Mouse (Mus musculus) stomach, postnatal 0 days (tissue): ENCODE measurements around the gene Zc3hav1l. TPM values are rescaled to one million over a fixed set of nuclear protein-coding genes. Genes with fewer than 3 reads are reported as not detected.

Experiments used
- ATAC-seq: fragments of 200-750 bp; cut with Nextera tagmentation; 2 replicates; pipeline ENCODE4 v1.8.0; 2017; ENCODE audit not compliant: low FRiP score, low TSS enrichment
- DNase-seq: peaks from one replicate; pipeline ENCODE4 v3.0.0-alpha.2; 2016; ENCODE audit warnings: low spot score
- H3K27ac ChIP-seq: fragments of 300-500 bp; sonication (generic); replicated peaks from 2 replicates; pipeline ENCODE4 v1.5.1; 2014; ENCODE audit warnings: mild to moderate bottlenecking, control low read depth
- H3K27me3 ChIP-seq: fragments of 300-500 bp; sonication (generic); 2 replicates; pipeline ENCODE4 v1.6.1; 2014; ENCODE audit warnings: low read length; ENCODE audit not compliant: control insufficient read depth, insufficient read depth
- H3K36me3 ChIP-seq: fragments of 300-500 bp; sonication (generic); 2 replicates; pipeline ENCODE4 v1.6.1; 2014; ENCODE audit warnings: low read length, mixed read lengths; ENCODE audit not compliant: control insufficient read depth, insufficient read depth
- H3K4me1 ChIP-seq: fragments of 300-500 bp; sonication (generic); replicated peaks from 2 replicates; pipeline ENCODE4 v1.6.1; 2014; ENCODE audit warnings: antibody characterized with exemption; ENCODE audit not compliant: control insufficient read depth, insufficient read depth
- H3K4me2 ChIP-seq: fragments of 300-500 bp; sonication (generic); replicated peaks from 2 replicates; pipeline ENCODE4 v1.6.1; 2014; ENCODE audit warnings: low read depth, mild to moderate bottlenecking, control low read depth, moderate library complexity
- H3K4me3 ChIP-seq: fragments of 300-500 bp; sonication (generic); 2 replicates; pipeline ENCODE4 v1.5.1; 2014; ENCODE audit warnings: low read depth, low read length, control low read depth
- H3K9ac ChIP-seq: fragments of 300-500 bp; sonication (generic); 2 replicates; pipeline ENCODE4 v1.6.1; 2014; ENCODE audit warnings: mild to moderate bottlenecking, low read length, control low read depth, mixed read lengths
- H3K9me3 ChIP-seq: fragments of 300-500 bp; sonication (generic); 2 replicates; pipeline ENCODE4 v1.6.1; 2016; ENCODE audit warnings: low read length; ENCODE audit not compliant: control insufficient read depth
- CTCF ChIP-seq: IDR thresholded peaks from 2 replicates; pipeline ENCODE4 v1.5.1; 2016; ENCODE audit warnings: antibody characterized with exemption, low read depth, mild to moderate bottlenecking, moderate library complexity
- EP300 ChIP-seq: optimal IDR thresholded peaks from 2 replicates; pipeline ENCODE3; 2016; ENCODE audit warnings: antibody characterized with exemption
- WGBS: fragments of 180-500 bp; shearing (Covaris S2); extraction: QIAGEN DNeasy Blood & Tissue Kit; methylation state at CpG from one replicate; pipeline ENCODE4 v1.1.7; 2014; 5-methylcytosine and 5-hydroxymethylcytosine counted together
- polyA plus RNA-seq: library from polyadenylated mRNA; unstranded; fragments of >200 nt; fragmentation: Nextera tagmentation; extraction: Ambion mirVana; gene quantifications from 2 replicates; pipeline ENCODE4 v1.2.1, GENCODE M21; 2015

The Zc3hav1l gene
- polyA plus RNA-seq, 1 experiment from 2014 or later, result 2.3 TPM

- Histone ChIP-seq H3K9me3 (no peaks in the 10 kb centered on the region), H3K36me3 (no peaks in the 10 kb centered on the region; the same call in 1 of the 2 replicates), H3K4me3 (no peak overlapping the region), H3K4me1 (0 out of 2 replicates have a peak, but pooled peaks cover 2% of the 10 kb centered on the region), H3K4me2 (no peak overlapping the region), H3K27me3 (no peaks in the 10 kb centered on the region), H3K9ac (no peak overlapping the region), H3K27ac (no peak overlapping the region)
- ATAC-seq (no peak), DNase-seq (no peak)
- 35% methylated on average over 11 of the region's 11 CpGs for WGBS
- TF ChIP-seq CTCF (no peak), EP300 (no peak)
Measured at GRCm38 (mm10) chr6:38341751-38342665, 42.9 kb upstream of the Zc3hav1l start.

DNA sequence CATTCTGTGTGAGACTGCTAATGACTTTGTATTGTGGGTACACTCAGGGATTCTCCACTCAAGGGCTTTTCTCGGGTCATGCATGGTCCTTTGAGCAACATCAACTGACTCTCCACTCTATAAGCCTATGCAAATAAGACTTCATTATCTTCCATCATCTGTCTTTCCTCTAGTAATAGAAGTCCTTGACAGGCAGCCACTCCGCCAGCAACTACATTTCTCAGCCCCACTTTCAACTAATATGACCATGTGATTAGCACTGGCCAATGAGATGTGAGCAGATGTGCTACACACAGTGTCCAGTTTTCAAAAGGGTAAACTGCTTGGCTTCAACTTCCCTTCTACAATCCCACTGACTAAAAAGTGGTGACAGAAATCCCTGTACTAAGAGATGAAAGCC, 40.0 kb upstream of the Zc3hav1l start:
- 58% methylated on average over 2 of the region's 2 CpGs for WGBS
- Histone ChIP-seq H3K4me2 (no peak overlapping the region), H3K9me3 (no peaks in the 10 kb centered on the region), H3K9ac (no peak overlapping the region), H3K4me3 (no peak overlapping the region), H3K4me1 (0 out of 2 replicates have a peak, but pooled peaks cover 2% of the 10 kb centered on the region), H3K36me3 (no peaks in the 10 kb centered on the region; the same call in 1 of the 2 replicates), H3K27me3 (no peaks in the 10 kb centered on the region), H3K27ac (no peak overlapping the region)
- DNase-seq, result no peak
- TF ChIP-seq EP300 (no peak), CTCF (no peak)
- ATAC-seq, result no peak

DNA sequence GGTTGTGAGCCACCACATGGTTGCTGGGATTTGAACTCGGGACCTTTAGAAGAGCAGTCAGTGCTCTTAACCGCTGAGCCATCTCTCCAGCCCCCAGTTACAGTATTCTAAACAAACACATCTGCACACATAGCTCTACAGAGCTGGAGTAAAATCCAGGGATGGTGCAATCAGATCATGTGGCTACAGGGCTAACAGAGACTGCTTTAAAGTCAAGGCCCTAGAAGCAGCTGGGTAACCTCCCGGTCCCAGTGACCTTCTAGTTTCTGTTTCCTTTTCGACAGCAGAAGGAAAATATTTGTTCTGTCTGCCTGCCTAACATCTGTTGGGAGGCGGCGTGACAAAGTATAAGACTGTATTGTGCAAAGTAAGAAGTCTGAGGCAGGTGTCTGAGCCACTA, 38.9 kb upstream of the Zc3hav1l start:
- DNase-seq, result peak; percentile 61
- Histone ChIP-seq H3K9me3 (no peaks in the 10 kb centered on the region), H3K4me1 (0 out of 2 replicates have a peak, but pooled peaks cover 2% of the 10 kb centered on the region), H3K4me3 (no peak overlapping the region), H3K36me3 (no peaks in the 10 kb centered on the region; the same call in 1 of the 2 replicates), H3K9ac (no peak overlapping the region), H3K4me2 (no peak overlapping the region), H3K27me3 (no peaks in the 10 kb centered on the region), H3K27ac (no peak overlapping the region)
- ATAC-seq, result peak; percentile 77
- WGBS, result 55% methylated on average over 6 of the region's 6 CpGs
- no peak for TF ChIP-seq EP300
- no peak for TF ChIP-seq CTCF

DNA sequence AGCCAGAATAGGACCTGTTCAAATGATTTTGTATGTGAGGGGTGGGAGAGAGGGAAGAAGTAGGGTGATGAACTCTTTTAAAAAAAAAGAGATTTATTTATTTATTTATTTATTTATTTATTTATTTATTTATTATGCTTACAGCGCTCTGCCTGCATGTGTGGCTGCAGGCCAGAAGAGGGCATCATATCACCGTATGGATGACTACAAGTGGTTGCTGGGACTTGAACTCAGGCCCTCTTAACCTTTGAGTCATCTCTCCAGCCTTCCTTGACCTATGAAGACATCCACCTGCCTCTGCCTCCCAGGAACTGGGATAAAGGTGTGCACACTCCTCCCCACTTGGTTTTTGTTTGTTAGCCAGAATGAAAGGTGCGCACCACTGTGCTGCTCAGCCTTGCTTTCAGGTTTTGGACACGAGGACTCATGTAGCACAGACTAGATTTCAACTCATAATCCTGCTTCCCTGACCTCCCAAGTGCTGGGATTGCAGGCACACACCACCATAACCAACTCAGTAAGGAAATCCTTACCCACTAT, 38.2 kb upstream of the Zc3hav1l start:
- no peak overlapping the region for H3K27ac ChIP-seq
- WGBS, result 92% methylated on average over 4 of the region's 4 CpGs
- no peaks in the 10 kb centered on the region for H3K27me3 ChIP-seq

GRCm38 (mm10) chr6:38335264-38335663, 36.2 kb upstream of the Zc3hav1l start:
- no peaks in the 10 kb centered on the region for H3K9me3 ChIP-seq
- no peaks in the 10 kb centered on the region; the same call in 1 of the 2 replicates for H3K36me3 ChIP-seq
- TF ChIP-seq EP300, result no peak
- TF ChIP-seq CTCF, result no peak
- no peak overlapping the region for H3K27ac ChIP-seq
- H3K4me3 ChIP-seq, result no peak overlapping the region
- no peak overlapping the region for H3K9ac ChIP-seq
- peak; percentile 30; the same call in 1 of the 2 replicates for ATAC-seq
- H3K27me3 ChIP-seq, result no peaks in the 10 kb centered on the region
- 54% methylated on average over 6 of the region's 6 CpGs for WGBS
- H3K4me2 ChIP-seq, result no peak overlapping the region
- no peaks in the 10 kb centered on the region for H3K4me1 ChIP-seq
- DNase-seq, result no peak

More for the DNA sequence above, 38.2 kb upstream of the Zc3hav1l start:
- DNase-seq (no peak), ATAC-seq (no peak)
- Histone ChIP-seq H3K36me3 (no peaks in the 10 kb centered on the region; the same call in 1 of the 2 replicates), H3K4me1 (0 out of 2 replicates have a peak, but pooled peaks cover 2% of the 10 kb centered on the region), H3K9me3 (no peaks in the 10 kb centered on the region), H3K9ac (no peak overlapping the region), H3K4me3 (no peak overlapping the region), H3K4me2 (no peak overlapping the region)
- TF ChIP-seq EP300 (no peak), CTCF (peak; percentile 31; the same call in 1 of the 2 replicates)
